Mouse (Mus musculus): ENCODE measurements around the gene Tubb2a. TPM values are rescaled to one million over a fixed set of nuclear protein-coding genes. Genes with fewer than 3 reads are reported as not detected.

Gene Tubb2a
- polyA plus RNA-seq (2021) = 26.8 TPM

DNA sequence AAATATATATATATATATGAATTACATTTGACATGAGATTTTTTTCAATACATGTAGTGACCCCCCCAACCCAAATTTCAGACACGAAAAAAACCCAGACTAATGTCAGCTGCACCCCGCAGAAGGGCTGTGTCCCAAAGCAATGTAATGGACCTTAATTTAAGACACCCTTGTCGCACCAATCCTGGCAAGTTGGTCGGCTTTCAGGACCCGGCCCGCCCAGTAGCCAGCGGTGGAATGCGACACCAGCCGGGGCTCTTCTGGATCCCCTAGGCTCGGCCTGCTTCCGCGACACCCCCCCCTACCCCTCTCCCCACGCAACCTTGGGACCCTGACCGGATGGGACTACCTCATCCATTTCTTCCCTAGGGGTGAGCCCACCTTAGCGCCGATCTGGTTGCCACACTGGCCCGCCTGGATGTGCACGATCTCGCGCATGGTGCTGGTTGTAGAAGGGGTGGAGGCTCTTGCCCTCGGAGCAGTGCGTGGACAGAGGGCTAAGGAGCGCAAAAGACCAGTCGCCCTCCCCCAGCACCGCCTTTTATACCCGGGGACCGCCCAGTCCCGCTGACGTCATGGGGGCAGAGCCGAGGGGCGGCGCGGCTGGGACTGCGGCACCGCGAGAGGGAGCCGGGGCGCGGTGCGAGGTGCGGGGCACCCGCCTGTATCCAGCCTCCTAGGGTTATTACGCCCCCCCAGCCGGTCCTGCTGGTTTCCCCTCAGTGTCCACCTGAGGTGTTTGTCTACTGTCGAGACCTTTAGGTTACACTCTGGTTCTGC, at the start of gene Tubb2a:
Gene Tubb2a, minus strand, starts transcription at position 516 of the 780 bp plus-strand sequence.
- in situ Hi-C loops (cut with MboI; ENCODE audit: low pct_unique_long_range_greater_than_20kb) = no loop called here
- DNase-seq (ENCODE audit: low read depth, low spot score) (no peak), ATAC-seq (no peak)
- H3K27me3 ChIP-seq = no peaks in the 10 kb centered on the region
- ChIA-PET POLR2A (interaction anchor here (1.1 to 1.2 kb wide), 2 partner anchors 50 to 52 kb away, joined by 3 to 7 read pairs; no protein-coding TSS in a partner anchor), CTCF (no interaction called here)
- no peak for TF ChIP-seq CTCF (IDR thresholded peaks at IDR 0.05)

DNA sequence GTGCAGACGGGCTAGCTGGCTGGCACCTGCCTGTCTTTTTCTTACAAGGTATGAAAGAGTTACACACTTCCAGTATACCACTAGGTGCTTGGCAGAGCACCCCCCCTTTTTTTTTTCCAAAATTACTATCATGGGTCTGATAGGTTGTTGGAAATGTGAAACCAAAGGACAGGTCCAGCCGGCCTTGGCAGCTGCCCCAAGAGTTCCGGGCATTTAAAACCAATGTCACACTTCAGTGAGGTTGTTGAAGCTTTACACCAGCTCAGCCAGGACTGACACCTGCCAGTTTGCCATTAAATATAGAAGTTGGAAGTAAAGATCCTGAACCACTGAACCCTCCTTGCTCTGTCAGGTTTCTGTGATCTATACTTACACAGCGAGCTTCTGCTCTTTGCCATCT, 47.9 kb upstream of the Tubb2a start:
- no peak for ATAC-seq
- TF ChIP-seq CTCF (IDR thresholded peaks at IDR 0.05) = no peak
- in situ Hi-C loops (cut with MboI; ENCODE audit: low pct_unique_long_range_greater_than_20kb) = no loop called here
- DNase-seq (ENCODE audit: low read depth, low spot score) = no peak
- CTCF ChIA-PET = interaction anchor here (1.0 to 1.2 kb wide), 4 partner anchors 12 to 81 kb away, joined by 3 read pairs; no protein-coding TSS in a partner anchor
- no peaks in the 10 kb centered on the region for H3K27me3 ChIP-seq
- POLR2A ChIA-PET = no interaction called here

DNA sequence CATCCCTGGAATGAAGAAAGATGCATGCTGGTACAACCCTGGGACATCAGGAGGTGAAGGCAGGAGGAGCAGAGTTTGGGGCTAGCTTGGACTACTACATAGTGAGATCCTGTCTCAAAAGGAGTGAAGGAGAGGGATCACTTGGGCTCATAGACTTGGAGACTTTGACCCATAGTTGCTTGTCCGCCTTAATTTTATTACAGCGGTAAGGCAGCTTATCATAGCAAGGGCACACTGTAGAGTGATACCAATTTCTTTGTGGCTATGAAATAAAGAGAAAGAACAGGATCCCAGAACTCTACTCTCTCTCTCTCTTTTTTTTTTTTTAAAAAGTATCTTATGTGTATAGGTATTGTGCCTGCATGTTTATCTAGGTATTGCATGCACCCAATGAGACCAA, 42.7 kb upstream of the Tubb2a start:
- ChIA-PET POLR2A (no interaction called here), CTCF (no interaction called here)
- no peaks in the 10 kb centered on the region for H3K27me3 ChIP-seq
- DNase-seq (ENCODE audit: low read depth, low spot score) = no peak
- no peak for TF ChIP-seq CTCF (IDR thresholded peaks at IDR 0.05)
- in situ Hi-C loops (cut with MboI; ENCODE audit: low pct_unique_long_range_greater_than_20kb) = no loop called here
- ATAC-seq = no peak

DNA sequence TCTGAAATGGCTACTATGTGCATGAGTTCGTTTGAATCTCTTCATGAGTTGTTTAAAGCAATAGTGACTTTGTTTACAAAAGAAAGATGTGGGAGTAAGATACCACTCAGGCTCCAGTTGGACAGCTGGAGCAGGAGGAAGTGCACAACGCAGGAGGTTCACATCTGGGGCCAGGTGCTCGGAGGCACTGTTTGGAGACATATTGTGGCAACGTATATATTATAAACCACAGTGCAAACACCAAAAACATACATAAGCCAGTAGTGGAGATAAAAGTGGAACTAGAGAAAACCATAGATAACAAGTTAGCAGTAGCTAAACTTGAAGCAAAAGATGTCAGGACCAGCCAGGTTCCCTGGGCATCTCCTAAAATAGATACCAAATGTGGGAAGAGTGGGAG, 41.6 kb upstream of the Tubb2a start:
- no peaks in the 10 kb centered on the region for H3K27me3 ChIP-seq
- ATAC-seq (no peak), DNase-seq (ENCODE audit: low read depth, low spot score) (no peak)
- in situ Hi-C loops (cut with MboI; ENCODE audit: low pct_unique_long_range_greater_than_20kb) = no loop called here
- ChIA-PET CTCF (no interaction called here), POLR2A (no interaction called here)
- no peak for TF ChIP-seq CTCF (IDR thresholded peaks at IDR 0.05)

DNA sequence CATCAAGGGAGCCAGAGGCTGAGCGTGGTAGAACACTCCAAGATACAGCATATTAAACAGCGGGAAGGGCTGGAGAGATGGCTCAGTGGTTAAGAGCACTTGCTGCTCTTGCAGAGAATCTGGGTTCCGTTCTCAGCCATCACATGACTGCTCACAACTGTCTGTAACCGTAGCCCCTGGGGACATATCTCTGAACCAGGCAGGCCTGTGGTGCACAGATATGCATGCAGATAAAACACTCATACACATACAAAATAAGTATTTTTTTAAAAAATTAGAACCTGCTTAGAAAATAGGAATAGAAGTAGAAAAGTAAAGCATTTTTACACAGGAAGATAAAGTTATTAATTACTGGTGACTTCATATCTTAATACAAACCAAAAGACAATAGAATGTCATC, 41.0 kb upstream of the Tubb2a start:
- DNase-seq (ENCODE audit: low read depth, low spot score) (no peak), ATAC-seq (no peak)
- no peaks in the 10 kb centered on the region for H3K27me3 ChIP-seq
- CTCF ChIA-PET = no interaction called here
- in situ Hi-C loops (cut with MboI; ENCODE audit: low pct_unique_long_range_greater_than_20kb) = no loop called here
- POLR2A ChIA-PET = no interaction called here
- TF ChIP-seq CTCF (IDR thresholded peaks at IDR 0.05) = no peak

DNA sequence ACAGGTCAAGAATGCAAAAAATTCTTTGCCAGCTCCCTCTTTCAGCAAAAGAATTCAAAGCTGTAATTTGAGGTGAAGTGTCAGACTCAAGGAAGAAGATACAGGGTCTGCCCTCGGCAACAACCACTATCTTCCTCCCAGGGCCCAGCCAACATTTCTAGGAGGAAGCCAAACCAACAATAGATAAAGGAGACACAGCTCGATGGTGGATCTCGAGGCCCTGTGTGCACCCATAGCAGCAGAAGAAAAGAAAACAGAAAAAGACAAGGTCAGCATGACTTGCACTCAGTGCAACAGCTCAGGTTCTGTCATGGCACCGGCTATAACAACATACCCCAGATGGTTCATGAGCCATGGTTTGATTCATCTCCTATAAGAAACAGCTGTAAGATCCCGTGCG, 38.7 kb upstream of the Tubb2a start:
- in situ Hi-C loops (cut with MboI; ENCODE audit: low pct_unique_long_range_greater_than_20kb) = no loop called here
- no peaks in the 10 kb centered on the region for H3K27me3 ChIP-seq
- CTCF ChIA-PET = interaction anchor here (2.1 kb wide), 1 partner anchor 12 kb away, joined by 5 read pairs; no protein-coding TSS in a partner anchor
- TF ChIP-seq CTCF (IDR thresholded peaks at IDR 0.05) = no peak
- POLR2A ChIA-PET = no interaction called here
- no peak for ATAC-seq
- no peak for DNase-seq (ENCODE audit: low read depth, low spot score)

DNA sequence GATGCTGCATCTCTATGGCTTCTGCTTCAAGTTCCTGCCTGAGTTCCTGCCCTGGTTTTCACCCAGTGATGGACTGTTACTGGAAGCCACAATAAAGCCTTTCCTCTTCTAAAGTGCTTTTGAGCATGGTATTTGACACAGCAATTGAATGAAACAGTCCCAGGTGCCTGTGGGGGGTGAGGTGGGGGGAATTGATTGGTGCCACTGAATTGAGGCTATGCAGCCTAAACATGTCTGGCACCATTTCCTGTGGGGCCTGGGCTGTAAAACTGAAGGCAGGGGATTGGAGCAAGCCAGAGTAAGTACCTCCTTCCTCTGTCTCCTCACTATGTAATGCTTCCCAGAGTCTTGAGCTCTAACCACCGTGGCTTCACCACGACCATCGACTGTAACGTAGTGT, 36.8 kb upstream of the Tubb2a start:
- DNase-seq (ENCODE audit: low read depth, low spot score) (no peak), ATAC-seq (no peak)
- CTCF ChIA-PET = interaction anchor here (2.1 kb wide), 1 partner anchor 14 kb away, joined by 5 read pairs; no protein-coding TSS in a partner anchor
- in situ Hi-C loops (cut with MboI; ENCODE audit: low pct_unique_long_range_greater_than_20kb) = no loop called here
- no peak for TF ChIP-seq CTCF (IDR thresholded peaks at IDR 0.05)
- POLR2A ChIA-PET = no interaction called here
- no peaks in the 10 kb centered on the region for H3K27me3 ChIP-seq

DNA sequence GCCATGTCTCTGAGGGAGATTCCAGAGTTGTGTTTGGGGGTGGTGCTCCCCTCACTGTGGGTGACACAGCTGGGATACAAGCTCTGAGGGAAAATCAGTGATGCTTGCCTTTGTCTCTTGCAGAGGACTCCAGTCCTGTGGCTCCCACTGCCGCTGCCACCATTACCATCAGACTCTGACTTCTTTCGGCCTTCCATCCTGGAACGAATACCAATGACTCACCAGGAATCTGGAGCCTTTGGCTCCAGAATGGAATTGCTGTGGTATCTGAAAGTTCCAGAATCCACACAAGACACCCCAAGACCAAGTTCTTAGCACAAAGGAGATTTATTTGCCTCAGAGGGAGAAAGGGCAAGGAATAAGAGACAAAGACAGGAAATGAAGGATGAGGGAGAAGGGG, 35.3 kb upstream of the Tubb2a start:
- in situ Hi-C loops (cut with MboI; ENCODE audit: low pct_unique_long_range_greater_than_20kb) = no loop called here
- DNase-seq (ENCODE audit: low read depth, low spot score) = peak; percentile 43
- ChIA-PET POLR2A (no interaction called here), CTCF (interaction anchor here (0.8 to 1.8 kb wide), 3 partner anchors 10 to 41 kb away, joined by 3 to 6 read pairs (median 3); no protein-coding TSS in a partner anchor)
- no peak for ATAC-seq
- no peaks in the 10 kb centered on the region for H3K27me3 ChIP-seq
- TF ChIP-seq CTCF (IDR thresholded peaks at IDR 0.05) = no peak

DNA sequence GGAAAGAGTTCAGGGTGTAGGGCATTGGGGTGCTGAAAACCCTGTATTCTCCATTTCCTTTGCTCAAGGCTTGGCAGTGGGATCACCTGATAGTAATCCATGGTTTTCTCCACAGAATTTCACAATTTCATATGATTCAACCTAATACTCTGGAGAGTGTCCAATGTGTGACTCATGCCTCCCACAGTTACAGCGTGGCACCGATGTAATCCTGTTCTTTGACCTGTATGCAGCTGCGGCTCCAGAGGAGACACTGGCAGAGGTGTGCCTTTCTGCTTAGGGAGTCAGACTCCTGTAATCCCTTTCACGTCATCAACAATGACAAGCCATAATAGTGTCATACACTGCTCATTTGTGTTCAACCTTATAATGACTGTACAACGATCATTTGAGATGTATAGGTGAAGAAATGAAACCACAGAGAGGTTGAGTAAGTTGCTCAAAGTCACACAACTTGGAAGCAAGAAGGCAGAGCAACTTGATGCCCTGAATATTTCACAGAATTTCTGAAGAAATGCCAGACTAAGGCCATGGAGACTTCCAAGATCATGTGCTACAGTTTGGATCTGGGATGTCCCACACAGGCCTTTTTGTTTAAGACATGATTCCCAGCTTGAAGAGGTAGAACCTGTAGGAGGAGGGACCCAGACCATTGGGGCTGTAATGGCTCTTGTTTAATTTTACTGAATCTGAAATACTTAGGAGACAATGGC, 34.7 kb upstream of the Tubb2a start:
- in situ Hi-C loops (cut with MboI; ENCODE audit: low pct_unique_long_range_greater_than_20kb) = no loop called here
- POLR2A ChIA-PET = no interaction called here
- ATAC-seq (peak; percentile 81), DNase-seq (ENCODE audit: low read depth, low spot score) (peak; percentile 93)
- CTCF ChIA-PET = interaction anchor here (1.8 kb wide), 1 partner anchor 41 kb away, joined by 6 read pairs; no protein-coding TSS in a partner anchor
- no peaks in the 10 kb centered on the region for H3K27me3 ChIP-seq
- no peak for TF ChIP-seq CTCF (IDR thresholded peaks at IDR 0.05)

DNA sequence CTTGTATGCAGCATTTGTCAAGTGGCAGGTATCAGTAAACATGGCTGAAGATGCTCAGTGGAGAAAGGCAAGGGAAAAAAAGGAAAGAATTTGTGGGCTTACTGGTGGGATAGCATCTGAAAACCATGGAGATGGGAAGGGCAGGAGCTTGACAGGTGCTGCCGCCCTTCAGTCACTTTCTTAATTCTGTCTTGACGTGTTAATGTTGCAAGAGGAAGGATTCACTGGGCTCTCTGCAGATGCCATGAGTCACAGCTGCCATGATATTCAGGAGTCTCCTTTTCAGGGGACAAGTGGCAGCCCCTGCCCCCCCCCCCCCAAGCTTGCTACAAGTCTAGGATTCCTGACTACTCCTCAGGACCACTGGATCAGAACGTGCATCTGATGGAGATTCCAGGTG, 34.1 kb upstream of the Tubb2a start:
- ATAC-seq (peak; percentile 8), DNase-seq (ENCODE audit: low read depth, low spot score) (no peak)
- in situ Hi-C loops (cut with MboI; ENCODE audit: low pct_unique_long_range_greater_than_20kb) = no loop called here
- no peak for TF ChIP-seq CTCF (IDR thresholded peaks at IDR 0.05)
- H3K27me3 ChIP-seq = no peaks in the 10 kb centered on the region
- POLR2A ChIA-PET = interaction anchor here (1.2 kb wide), 1 partner anchor 13 kb away, joined by 6 read pairs; no protein-coding TSS in a partner anchor
- CTCF ChIA-PET = interaction anchor here (1.7 to 1.8 kb wide), 2 partner anchors 16 to 42 kb away, joined by 5 to 6 read pairs; no protein-coding TSS in a partner anchor

DNA sequence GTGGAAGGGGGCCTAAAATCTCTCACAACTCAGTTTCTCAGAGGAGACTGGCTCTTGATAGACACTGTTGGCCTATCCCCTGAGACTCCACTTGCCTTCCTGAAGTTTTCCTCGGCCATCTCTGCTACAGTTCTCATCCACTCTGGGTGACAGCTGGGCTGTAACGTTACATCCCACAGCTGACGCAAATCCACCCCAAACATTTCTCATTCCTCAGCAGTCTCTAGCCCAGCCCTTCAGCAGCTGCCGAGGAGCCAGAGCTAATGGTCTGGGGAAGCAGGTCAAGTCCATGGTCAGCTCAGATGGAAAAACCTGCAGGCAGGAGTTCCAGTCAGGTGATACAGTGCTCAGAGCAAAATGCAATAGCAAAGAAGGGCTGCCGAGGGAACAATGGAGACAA, 33.2 kb upstream of the Tubb2a start:
- DNase-seq (ENCODE audit: low read depth, low spot score) (no peak), ATAC-seq (no peak)
- CTCF ChIA-PET = interaction anchor here (1.1 to 1.7 kb wide), 2 partner anchors 15 to 69 kb away, joined by 3 to 5 read pairs; no protein-coding TSS in a partner anchor
- POLR2A ChIA-PET = interaction anchor here (1.2 kb wide), 1 partner anchor 12 kb away, joined by 6 read pairs; no protein-coding TSS in a partner anchor
- H3K27me3 ChIP-seq = no peaks in the 10 kb centered on the region
- no peak for TF ChIP-seq CTCF (IDR thresholded peaks at IDR 0.05)
- in situ Hi-C loops (cut with MboI; ENCODE audit: low pct_unique_long_range_greater_than_20kb) = no loop called here
